10 mouse cellular contexts compared by ENCODE assay signal in the genomic region with DNA sequence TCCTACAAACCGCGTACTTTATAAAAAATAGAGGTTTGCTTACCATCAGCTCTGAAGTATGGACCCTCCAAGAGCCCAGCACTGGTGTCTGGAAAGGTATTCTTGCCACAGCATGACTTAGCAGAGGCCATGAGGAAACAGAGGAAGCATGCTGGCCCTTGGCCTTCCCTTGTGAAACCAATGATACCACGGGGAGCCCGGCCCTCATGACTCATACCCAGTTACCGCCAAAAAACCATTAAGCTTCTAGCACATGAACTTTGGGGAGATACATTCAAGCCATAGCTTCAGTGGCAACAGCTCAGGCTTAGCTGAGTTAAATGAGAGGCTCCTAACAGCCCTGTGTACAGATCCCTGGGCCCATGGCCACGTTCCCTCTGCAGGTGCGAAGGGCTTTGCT. TPM values are rescaled to one million over a fixed set of nuclear protein-coding genes. Genes with fewer than 3 reads are reported as not detected.
DNase-seq lines count a peak whose midpoint lies in the region; ATAC-seq and TF ChIP-seq lines count a peak whose summit lies in the region.
"Had no signal": no experiment of that assay in that cellular context is flagged by ENCODE, and none has a peak within 500 bp of the region (broad histone marks: within the 10 kb centered on the region; RNA-seq: fewer than 3 reads in every experiment).

No protein-coding gene starts in this region.

- ATAC-seq in forebrain, embryonic 13.5 days: no peak
- ATAC-seq: forebrain, embryonic 16.5 days had no signal

- no peak overlapping the region for H3K4me3 ChIP-seq in cerebellum, adult 2 months (replicated peaks; ENCODE audit: insufficient read depth, low read depth, low read length)
- H3K4me3 ChIP-seq in forebrain, embryonic 13.5 days: no peak overlapping the region

- H3K9ac ChIP-seq in forebrain, embryonic 13.5 days: no peak overlapping the region

- H3K27me3 ChIP-seq in cerebellum, adult 2 months (ENCODE audit: control insufficient read depth, insufficient read depth, low read length): no peaks in the 10 kb centered on the region
- no peaks in the 10 kb centered on the region for H3K27me3 ChIP-seq in forebrain, embryonic 13.5 days

- intact Hi-C loops in heart, postnatal 25 days (cut with DNase I): no loop called here

- no peaks in the 10 kb centered on the region for H3K9me3 ChIP-seq in forebrain, embryonic 13.5 days (replicated peaks)

- 56% methylated on average over 7 of the region's 7 CpGs for WGBS in cerebellum, adult 2 months
- WGBS in forebrain, embryonic 13.5 days: 97% methylated on average over 7 of the region's 7 CpGs

- H3K4me1 ChIP-seq in cerebellum, adult 2 months (ENCODE audit: control insufficient read depth, insufficient read depth, low read length): peaks cover 13% of the 10 kb centered on the region
- no peaks in the 10 kb centered on the region for H3K4me1 ChIP-seq in forebrain, embryonic 13.5 days

- TF ChIP-seq POLR2A in cerebellum, adult 2 months (IDR thresholded peaks at IDR 0.05; ENCODE audit: borderline replicate concordance, insufficient read depth, low read length): no peak

- TF ChIP-seq CTCF in cerebellum, adult 2 months (IDR thresholded peaks at IDR 0.05; ENCODE audit: borderline replicate concordance, insufficient read depth, low read depth, low read length): no peak

- peak; percentile 46 to 71 for DNase-seq in cerebellum, adult 2 months
- DNase-seq in cerebellum, postnatal 10 days: no peak
- peak; percentile 62 for DNase-seq in 3134 (ENCODE audit: extremely low read depth, insufficient read length, low spot score)
- DNase-seq in c-Kit-positive CD71-positive TER-119-positive erythroid progenitor cells, embryonic 14.5 days (ENCODE audit: low spot score): peak; percentile 20
- peak; percentile 39 for DNase-seq in heart, postnatal 25 days (ENCODE audit: low spot score)
- no peak for DNase-seq in right cerebral cortex, postnatal 25 days
- no peak for DNase-seq in embryo, embryonic 10.5 days (ENCODE audit: low spot score)
- DNase-seq: kidney, adult 2 months had no signal

- H3K4me2 ChIP-seq in forebrain, embryonic 13.5 days: no peak overlapping the region

- peaks cover 13% of the 10 kb centered on the region; the same call in 1 of the 2 replicates for H3K36me3 ChIP-seq in forebrain, embryonic 13.5 days (ENCODE audit: poor library complexity, severe bottlenecking)

- no peak overlapping the region for H3K27ac ChIP-seq in cerebellum, adult 2 months (ENCODE audit: insufficient read depth, low read length)
- H3K27ac ChIP-seq in forebrain, embryonic 13.5 days: no peak overlapping the region

RNA-seq across cellular contexts. Expression of a gene that starts 24.8 kb away (rescaled TPM):
- 6.4 and 7.7 TPM in 2 replicates for polyA plus RNA-seq in cerebellum, adult 2 months (2012; rRNA removed)
- 1 to 10 TPM in 1 of 2 experiments, under 1 TPM in 1; 0.87 to 1.1 TPM for total RNA-seq in heart, postnatal 25 days (2021)
- polyA plus RNA-seq in forebrain, embryonic 13.5 days (2015; fragmentation: Nextera tagmentation; extraction: Ambion mirVana): 1.6 and 2.8 TPM in 2 replicates

RNA-seq across cellular contexts. Expression of a gene that starts 57.2 kb away (rescaled TPM):
- 24.3 and 31.8 TPM in 2 replicates for polyA plus RNA-seq in cerebellum, adult 2 months (2012; rRNA removed)
- total RNA-seq in heart, postnatal 25 days (2021): 10 to 100 TPM; 11.7 to 12.0 TPM
- polyA plus RNA-seq in forebrain, embryonic 13.5 days (2015; fragmentation: Nextera tagmentation; extraction: Ambion mirVana): 10.3 and 11.2 TPM in 2 replicates

RNA-seq across cellular contexts. Expression of a gene that starts 57.3 kb away (rescaled TPM):
- polyA plus RNA-seq in cerebellum, adult 2 months (2012; rRNA removed): 39.8 and 40.1 TPM in 2 replicates
- 10 to 100 TPM; 36.0 to 40.8 TPM for total RNA-seq in heart, postnatal 25 days (2021)
- 22.8 and 23.6 TPM in 2 replicates for polyA plus RNA-seq in forebrain, embryonic 13.5 days (2015; fragmentation: Nextera tagmentation; extraction: Ambion mirVana)

Comparison
In these comparisons a context has a peak if more than half of its experiments do, and no peak if none do; other contexts are left out.
1. DNase-seq: peak in cerebellum, adult 2 months (2 of 2), 3134 (single experiment), c-Kit-positive CD71-positive TER-119-positive erythroid progenitor cells, embryonic 14.5 days (single experiment) and heart, postnatal 25 days (single experiment); none in cerebellum, postnatal 10 days (0 of 2), right cerebral cortex, postnatal 25 days (single experiment) and embryo, embryonic 10.5 days (single experiment).